In genomic region chr10:60278786-60279185, GRCm38 (mm10) we compare ENCODE assay signal across 8 mouse cellular contexts. TPM values are rescaled to one million over a fixed set of nuclear protein-coding genes. Genes with fewer than 3 reads are reported as not detected.
A peak's percentile ranks its signal among the peaks of the same experiment; 100 is the strongest.
DNase-seq lines count a peak whose midpoint lies in the region; ATAC-seq and TF ChIP-seq lines count a peak whose summit lies in the region.

No protein-coding gene starts in this region.

- no peak for ATAC-seq in embryonic facial prominence, embryonic 15.5 days (ENCODE audit: insufficient number of reproducible peaks, low FRiP score, low TSS enrichment, low read depth)
- no peak for ATAC-seq in hindbrain, embryonic 15.5 days (ENCODE audit: low FRiP score, low read depth)
- ATAC-seq in midbrain, embryonic 16.5 days: no peak

- intact Hi-C loops in left cerebral cortex, adult 2 months (cut with DNase I): no loop called here
- intact Hi-C loops in left cerebral cortex, postnatal 10 days (cut with DNase I): no loop called here

- no peaks in the 10 kb centered on the region for H3K9me3 ChIP-seq in embryonic facial prominence, embryonic 15.5 days (replicated peaks)
- no peaks in the 10 kb centered on the region for H3K9me3 ChIP-seq in hindbrain, embryonic 15.5 days
- no peaks in the 10 kb centered on the region for H3K9me3 ChIP-seq in midbrain, embryonic 16.5 days (replicated peaks; ENCODE audit: control insufficient read depth, low read length, poor library complexity, severe bottlenecking)

- H3K4me3 ChIP-seq in left cerebral cortex, adult 2 months: peak overlapping the region; percentile 66
- peak overlapping the region; percentile 70 for H3K4me3 ChIP-seq in embryonic facial prominence, embryonic 15.5 days (replicated peaks)
- H3K4me3 ChIP-seq in hindbrain, embryonic 15.5 days: peak overlapping the region; percentile 66
- H3K4me3 ChIP-seq in midbrain, embryonic 16.5 days (ENCODE audit: low read depth, low read length): peak overlapping the region; percentile 61

- no peak for DNase-seq in left cerebral cortex, adult 2 months (ENCODE audit: extremely low spot score in 1 of 2, low spot score in 2 of 2)
- DNase-seq in left cerebral cortex, postnatal 10 days (ENCODE audit: extremely low spot score in 1 of 2, low spot score in 2 of 2): no peak
- no peak for DNase-seq in cerebellum, adult 18-20 months
- no peak for DNase-seq in urinary bladder, postnatal 36 days (ENCODE audit: low spot score in 2 of 2)
- DNase-seq in adipocyte (ENCODE audit: low spot score): no peak

- H3K36me3 ChIP-seq in embryonic facial prominence, embryonic 15.5 days: no peaks in the 10 kb centered on the region
- no peaks in the 10 kb centered on the region for H3K36me3 ChIP-seq in hindbrain, embryonic 15.5 days
- no peaks in the 10 kb centered on the region for H3K36me3 ChIP-seq in midbrain, embryonic 16.5 days (ENCODE audit: control insufficient read depth, insufficient read depth, low read length)

- H3K27ac ChIP-seq in left cerebral cortex, adult 2 months: peak overlapping the region; percentile 100
- H3K27ac ChIP-seq in embryonic facial prominence, embryonic 15.5 days (replicated peaks): peak overlapping the region; percentile 70
- H3K27ac ChIP-seq in hindbrain, embryonic 15.5 days (replicated peaks): 0 out of 2 replicates have a peak overlapping the region, but pooled peaks have one; percentile 5
- H3K27ac ChIP-seq in midbrain, embryonic 16.5 days (ENCODE audit: low read length): no peak overlapping the region

- TF ChIP-seq CTCF in left cerebral cortex, adult 2 months (IDR thresholded peaks at IDR 0.05): no peak

- H3K9ac ChIP-seq in embryonic facial prominence, embryonic 15.5 days: no peak overlapping the region
- peak overlapping the region; percentile 74; the same call in 1 of the 2 replicates for H3K9ac ChIP-seq in hindbrain, embryonic 15.5 days
- H3K9ac ChIP-seq in midbrain, embryonic 16.5 days (ENCODE audit: low read depth, low read length): no peak overlapping the region

- 72% methylated on average over 3 of the region's 3 CpGs for WGBS in embryonic facial prominence, embryonic 15.5 days
- WGBS in hindbrain, embryonic 15.5 days: 73% methylated on average over 3 of the region's 3 CpGs
- WGBS in midbrain, embryonic 16.5 days: 84% methylated on average over 3 of the region's 3 CpGs

- H3K27me3 ChIP-seq in embryonic facial prominence, embryonic 15.5 days: no peaks in the 10 kb centered on the region
- H3K27me3 ChIP-seq in hindbrain, embryonic 15.5 days: no peaks in the 10 kb centered on the region
- no peaks in the 10 kb centered on the region for H3K27me3 ChIP-seq in midbrain, embryonic 16.5 days (ENCODE audit: control insufficient read depth, insufficient read depth, low read depth, low read length)

- peaks cover 62% of the 10 kb centered on the region for H3K4me1 ChIP-seq in embryonic facial prominence, embryonic 15.5 days
- H3K4me1 ChIP-seq in hindbrain, embryonic 15.5 days (replicated peaks): peaks cover 54% of the 10 kb centered on the region
- peaks cover 52% of the 10 kb centered on the region for H3K4me1 ChIP-seq in midbrain, embryonic 16.5 days (ENCODE audit: control insufficient read depth, insufficient read depth, low read length)

- peak overlapping the region; percentile 62 for H3K4me2 ChIP-seq in embryonic facial prominence, embryonic 15.5 days (replicated peaks)
- peak overlapping the region; percentile 75 for H3K4me2 ChIP-seq in hindbrain, embryonic 15.5 days
- H3K4me2 ChIP-seq in midbrain, embryonic 16.5 days (ENCODE audit: low read length): peak overlapping the region; percentile 67

RNA-seq across cellular contexts. Expression of gene Psap, which starts 1.4 kb away (rescaled TPM):
- total RNA-seq in left cerebral cortex, adult 2 months (2021): 1,000 to 10,000 TPM; 1,511 to 1,570 TPM
- total RNA-seq in left cerebral cortex, postnatal 10 days (2021): 1,000 to 10,000 TPM; 1,196 to 1,248 TPM
- 165 and 167 TPM in 2 replicates for polyA plus RNA-seq in embryonic facial prominence, embryonic 15.5 days (2015; fragmentation: Nextera tagmentation; extraction: Ambion mirVana)
- polyA plus RNA-seq in hindbrain, embryonic 15.5 days (2015; fragmentation: Nextera tagmentation; extraction: Ambion mirVana): 194 and 203 TPM in 2 replicates
- polyA plus RNA-seq in midbrain, embryonic 16.5 days (2015; fragmentation: Nextera tagmentation; extraction: Ambion mirVana): 204 and 235 TPM in 2 replicates

RNA-seq across cellular contexts. Expression of gene Chst3, which starts 59.7 kb away (rescaled TPM):
- 1 to 10 TPM; 1.2 to 1.4 TPM for total RNA-seq in left cerebral cortex, adult 2 months (2021)
- 1 to 10 TPM; 1.6 to 1.8 TPM for total RNA-seq in left cerebral cortex, postnatal 10 days (2021)
- polyA plus RNA-seq in embryonic facial prominence, embryonic 15.5 days (2015; fragmentation: Nextera tagmentation; extraction: Ambion mirVana): 2.8 TPM in 2 replicates
- 1.8 and 2.2 TPM in 2 replicates for polyA plus RNA-seq in hindbrain, embryonic 15.5 days (2015; fragmentation: Nextera tagmentation; extraction: Ambion mirVana)
- 0.97 and 1.0 TPM in 2 replicates for polyA plus RNA-seq in midbrain, embryonic 16.5 days (2015; fragmentation: Nextera tagmentation; extraction: Ambion mirVana)
